ENCODE assay signal across 18 mouse cellular contexts in the genomic region with DNA sequence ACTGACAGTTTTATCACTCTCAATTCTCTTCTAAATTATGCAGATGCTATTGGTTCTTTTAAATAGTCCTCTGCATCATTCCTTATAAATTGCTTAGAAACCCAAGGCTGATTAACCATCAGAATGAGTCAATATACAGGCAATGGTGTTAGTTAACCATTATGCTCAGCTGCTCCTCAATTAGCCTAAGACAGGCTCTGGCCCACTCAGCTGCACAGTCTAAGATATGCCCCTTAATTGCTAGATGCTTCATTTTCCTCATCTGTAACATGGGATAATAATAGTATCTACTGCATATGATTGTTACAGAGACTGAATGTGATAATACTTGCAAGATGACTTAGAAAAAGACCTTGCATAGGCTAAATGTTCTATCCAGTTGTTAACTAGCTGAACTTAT.
"Had no signal": no experiment of that assay in that cellular context is flagged by ENCODE, and none has a peak within 500 bp of the region (broad histone marks: within the 10 kb centered on the region; RNA-seq: fewer than 3 reads in every experiment).

No protein-coding gene starts in this region.

- H3K27ac ChIP-seq: midbrain, embryonic 10.5 days; neural tube, embryonic 13.5 days; neural tube, embryonic 15.5 days had no signal

- H3K36me3 ChIP-seq: midbrain, embryonic 10.5 days; neural tube, embryonic 13.5 days; neural tube, embryonic 15.5 days had no signal

- H3K4me1 ChIP-seq: midbrain, embryonic 10.5 days; neural tube, embryonic 13.5 days; neural tube, embryonic 15.5 days had no signal

- H3K9ac ChIP-seq: lung, embryonic 14.5 days; neural tube, embryonic 13.5 days; neural tube, embryonic 15.5 days had no signal

- H3K27me3 ChIP-seq: neural tube, embryonic 13.5 days; neural tube, embryonic 15.5 days had no signal

- H3K4me2 ChIP-seq: lung, embryonic 14.5 days; neural tube, embryonic 13.5 days; neural tube, embryonic 15.5 days had no signal

- H3K9me3 ChIP-seq: midbrain, embryonic 10.5 days; neural tube, embryonic 13.5 days; neural tube, embryonic 15.5 days had no signal

- ATAC-seq: midbrain, embryonic 16.5 days had no signal

- DNase-seq: lung, adult 18-20 months; lung, embryonic 14.5 days; lung, postnatal 10 days; lung, postnatal 4 days; midbrain, embryonic 14.5 days; retina, postnatal 1 day; right cerebral cortex, adult 18-20 months; right cerebral cortex, postnatal 25 days; right cerebral cortex, postnatal 4 days; spleen, adult 18-20 months; thymus, adult 18-20 months; thymus, postnatal 14 days; thymus, postnatal 36 days had no signal

- H3K4me3 ChIP-seq: midbrain, embryonic 10.5 days; myocyte; neural tube, embryonic 13.5 days; neural tube, embryonic 15.5 days had no signal
